Mouse (Mus musculus) embryonic facial prominence, embryonic 14.5 days (tissue): ENCODE measurements around the gene Smim17. TPM values are rescaled to one million over a fixed set of nuclear protein-coding genes. Genes with fewer than 3 reads are reported as not detected.
A peak's percentile ranks its signal among the peaks of the same experiment; 100 is the strongest.

Source experiments
- ATAC-seq: fragments of 200-750 bp; cut with Nextera tagmentation; 2 replicates; pipeline ENCODE4 v1.8.0; 2017; ENCODE audit warnings: low read depth, moderate number of reproducible peaks, moderate TSS enrichment
- DNase-seq: peaks from one replicate; pipeline ENCODE4 v3.0.0-alpha.2; 2015; ENCODE audit warnings: low spot score
- H3K27ac ChIP-seq: fragments of 300-500 bp; sonication (generic); replicated peaks from 2 replicates; pipeline ENCODE4 v1.5.1; 2014; ENCODE audit warnings: low read depth, mild to moderate bottlenecking, low read length, moderate library complexity
- H3K27me3 ChIP-seq: fragments of 300-500 bp; sonication (generic); replicated peaks from 2 replicates; pipeline ENCODE4 v1.6.1; 2014; ENCODE audit warnings: low read length; ENCODE audit not compliant: control insufficient read depth, insufficient read depth
- H3K36me3 ChIP-seq: fragments of 300-500 bp; sonication (generic); 2 replicates; pipeline ENCODE4 v1.6.1; 2014; ENCODE audit warnings: low read length, mixed read lengths; ENCODE audit not compliant: control insufficient read depth, insufficient read depth
- H3K4me1 ChIP-seq: fragments of 300-500 bp; sonication (generic); 2 replicates; pipeline ENCODE4 v1.6.1; 2014; ENCODE audit warnings: antibody characterized with exemption, low read length; ENCODE audit not compliant: control insufficient read depth, insufficient read depth
- H3K4me2 ChIP-seq: fragments of 300-500 bp; sonication (generic); 2 replicates; pipeline ENCODE4 v1.6.1; 2014; ENCODE audit warnings: low read depth, mild to moderate bottlenecking, low read length, moderate library complexity, mixed read lengths
- H3K4me3 ChIP-seq: fragments of 300-500 bp; sonication (generic); 2 replicates; pipeline ENCODE4 v1.5.1; 2014; ENCODE audit warnings: low read depth, mild to moderate bottlenecking, low read length
- H3K9ac ChIP-seq: fragments of 300-500 bp; sonication (generic); 2 replicates; pipeline ENCODE4 v1.6.1; 2014; ENCODE audit warnings: low read depth, mild to moderate bottlenecking, low read length, moderate library complexity, mixed read lengths
- H3K9me3 ChIP-seq: fragments of 300-500 bp; sonication (generic); 2 replicates; pipeline ENCODE4 v1.6.1; 2016; ENCODE audit warnings: low read length; ENCODE audit not compliant: control insufficient read depth
- WGBS: fragments of 180-500 bp; shearing (Covaris S2); extraction: QIAGEN DNeasy Blood & Tissue Kit; methylation state at CpG from one replicate; pipeline ENCODE4 v1.1.7; 2014; 5-methylcytosine and 5-hydroxymethylcytosine counted together
- polyA plus RNA-seq: library from polyadenylated mRNA; unstranded; fragments of >200 nt; fragmentation: Nextera tagmentation; extraction: Ambion mirVana; gene quantifications from 2 replicates; pipeline ENCODE4 v1.2.1, GENCODE M21; 2014

The Smim17 gene
- 0.12 and 0.18 TPM in 2 replicates for polyA plus RNA-seq

GRCm38 (mm10) chr7:6397996-6398975 is at the start of gene Smim17:
Gene Smim17 (plus strand): TSS chr7:6398715.
- peak; percentile 75 for DNase-seq
- Histone ChIP-seq H3K27me3 (no peaks in the 10 kb centered on the region), H3K36me3 (peaks cover 25% of the 10 kb centered on the region), H3K27ac (no peak within 1 kb of the TSS), H3K4me3 (peak within 1 kb of the TSS; percentile 49), H3K4me2 (peak within 1 kb of the TSS; percentile 62), H3K9me3 (no peaks in the 10 kb centered on the region), H3K9ac (peak within 1 kb of the TSS; percentile 60), H3K4me1 (no peaks in the 10 kb centered on the region)
- ATAC-seq = peak; percentile 76; the same call in 1 of the 2 replicates
- WGBS = 24% methylated on average over 25 of the region's 25 CpGs

- 70% methylated on average over 2 of the region's 2 CpGs for WGBS
- no peak overlapping the region for H3K4me2 ChIP-seq
- H3K36me3 ChIP-seq = 0 out of 2 replicates have a peak, but pooled peaks cover 5% of the 10 kb centered on the region
- no peak overlapping the region for H3K9ac ChIP-seq
- DNase-seq (no peak), ATAC-seq (no peak)
- no peak overlapping the region for H3K27ac ChIP-seq
- no peaks in the 10 kb centered on the region for H3K27me3 ChIP-seq
- no peak overlapping the region for H3K4me3 ChIP-seq
- no peaks in the 10 kb centered on the region for H3K9me3 ChIP-seq
- no peaks in the 10 kb centered on the region for H3K4me1 ChIP-seq
Observed at GRCm38 (mm10) chr7:6358121-6358520, 40.4 kb upstream of the Smim17 start.

GRCm38 (mm10) chr7:6358937-6359590 is 39.5 kb upstream of the Smim17 start:
- Histone ChIP-seq H3K9ac (no peak overlapping the region), H3K27me3 (no peaks in the 10 kb centered on the region), H3K27ac (no peak overlapping the region), H3K36me3 (no peaks in the 10 kb centered on the region), H3K9me3 (no peaks in the 10 kb centered on the region), H3K4me3 (no peak overlapping the region), H3K4me2 (no peak overlapping the region), H3K4me1 (peaks cover 6% of the 10 kb centered on the region)
- DNase-seq = peak; percentile 76
- 57% methylated on average over 10 of the region's 10 CpGs for WGBS
- no peak for ATAC-seq

GRCm38 (mm10) chr7:6360477-6361060 is 37.9 kb upstream of the Smim17 start:
- H3K4me1 ChIP-seq = peaks cover 6% of the 10 kb centered on the region
- ATAC-seq (no peak), DNase-seq (no peak)
- H3K27me3 ChIP-seq = no peaks in the 10 kb centered on the region
- H3K9me3 ChIP-seq = no peaks in the 10 kb centered on the region
- no peak overlapping the region for H3K4me2 ChIP-seq
- WGBS = 27% methylated on average over 5 of the region's 9 CpGs
- H3K36me3 ChIP-seq = no peaks in the 10 kb centered on the region
- H3K27ac ChIP-seq = no peak overlapping the region
- H3K9ac ChIP-seq = no peak overlapping the region
- H3K4me3 ChIP-seq = no peak overlapping the region

DNA sequence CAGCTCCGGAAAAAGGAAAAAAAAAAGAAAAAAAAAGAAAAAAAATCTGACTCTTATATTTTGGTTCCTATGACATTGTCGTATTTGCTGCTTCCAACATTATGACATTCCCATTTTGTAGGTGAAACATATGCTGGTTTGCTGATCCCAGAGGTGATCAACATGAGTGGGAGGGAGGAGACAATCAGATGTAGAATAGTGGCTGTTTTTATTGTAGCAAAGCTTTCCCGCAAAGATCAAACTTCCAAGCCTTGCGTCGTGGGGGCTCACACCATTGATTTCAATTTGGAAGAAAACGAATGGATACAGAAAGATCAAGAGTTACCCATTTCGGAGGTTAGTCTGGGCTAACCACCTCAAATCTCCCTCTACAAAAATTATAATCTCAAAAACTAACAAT is 36.8 kb upstream of the Smim17 start:
- peak overlapping the region; percentile 46 for H3K4me3 ChIP-seq
- H3K9me3 ChIP-seq = no peaks in the 10 kb centered on the region
- peaks cover 6% of the 10 kb centered on the region for H3K4me1 ChIP-seq
- DNase-seq (no peak), ATAC-seq (no peak)
- H3K4me2 ChIP-seq = peak overlapping the region; percentile 59
- peak overlapping the region; percentile 66 for H3K9ac ChIP-seq
- H3K27ac ChIP-seq = peak overlapping the region; percentile 86
- no peaks in the 10 kb centered on the region for H3K36me3 ChIP-seq
- no peaks in the 10 kb centered on the region for H3K27me3 ChIP-seq
- WGBS = 28% methylated on average over 7 of the region's 7 CpGs

DNA sequence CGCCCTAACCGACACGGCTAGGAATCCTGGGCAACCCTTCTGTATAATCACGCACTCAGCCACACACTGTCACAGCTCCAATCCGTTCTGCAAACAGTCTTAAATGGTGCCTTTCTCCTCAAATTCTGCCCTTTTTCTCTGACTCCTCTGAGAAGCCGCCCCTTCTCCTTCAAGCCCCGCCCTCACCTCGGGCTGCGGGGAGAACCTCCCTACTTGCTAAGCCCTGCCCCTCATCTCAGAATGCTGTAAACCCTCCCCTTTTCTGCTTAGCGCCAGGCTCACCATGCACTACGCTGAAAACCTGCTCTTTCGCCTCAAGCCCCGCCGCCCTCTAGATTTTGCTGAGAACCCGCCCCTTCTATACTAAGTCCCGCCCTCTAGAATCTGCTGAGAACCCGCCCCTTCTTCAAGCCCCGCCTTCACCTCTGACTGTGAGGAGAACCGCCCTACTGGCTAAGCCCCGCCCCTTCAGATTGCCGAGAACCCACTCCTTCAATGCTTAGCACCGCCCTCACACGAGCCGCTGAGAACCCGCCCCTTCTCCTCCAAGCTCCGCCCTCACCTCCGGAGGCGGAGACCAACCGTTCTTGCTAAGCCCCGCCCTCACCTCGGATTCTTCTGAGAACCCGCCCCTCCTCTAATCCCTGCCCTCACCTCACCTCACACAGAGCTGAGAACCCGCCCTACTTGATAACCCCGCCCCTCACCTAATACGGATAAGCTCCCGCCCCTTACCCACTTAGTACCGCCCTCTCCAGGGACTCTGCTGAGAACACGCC is 36.1 kb upstream of the Smim17 start:
- peak overlapping the region; percentile 86 for H3K27ac ChIP-seq
- H3K4me3 ChIP-seq = peak overlapping the region; percentile 46
- ATAC-seq = peak; percentile 95
- no peaks in the 10 kb centered on the region for H3K27me3 ChIP-seq
- peak overlapping the region; percentile 59 for H3K4me2 ChIP-seq
- no peaks in the 10 kb centered on the region for H3K9me3 ChIP-seq
- no peaks in the 10 kb centered on the region for H3K36me3 ChIP-seq
- DNase-seq = peak; percentile 99
- H3K9ac ChIP-seq = peak overlapping the region; percentile 66
- under 1% methylated on average over 36 of the region's 38 CpGs for WGBS
- H3K4me1 ChIP-seq = peaks cover 6% of the 10 kb centered on the region

DNA sequence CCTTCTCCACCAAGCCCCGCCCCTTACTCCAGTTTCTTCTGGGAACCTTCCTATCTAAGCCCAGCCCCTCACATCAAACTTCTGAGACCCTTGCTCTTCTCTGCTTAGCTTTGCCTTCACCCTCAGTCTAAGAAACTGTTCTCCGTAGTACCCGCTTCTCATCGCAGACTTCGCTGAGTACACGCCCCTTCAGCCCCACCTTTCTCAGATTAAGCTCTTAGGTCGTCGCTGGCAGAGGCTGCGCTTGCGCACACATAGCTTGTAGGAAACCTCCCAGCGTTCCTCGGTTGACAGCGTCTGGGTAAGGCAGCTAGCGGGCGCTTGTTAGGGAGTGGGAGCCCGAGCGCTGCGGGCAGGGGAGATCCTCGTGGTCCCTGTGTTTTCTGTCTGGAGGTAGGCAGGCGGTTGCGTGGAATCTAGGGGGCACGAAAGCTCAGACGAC is 35.4 kb upstream of the Smim17 start, which contains the start of gene Zfp78:
TSS of gene Zfp78 (plus strand) at position 234 of the 442 bp plus-strand sequence.
- WGBS = under 1% methylated on average over 23 of the region's 23 CpGs
- H3K4me2 ChIP-seq = peak within 1 kb of the TSS; percentile 59
- H3K9ac ChIP-seq = peak within 1 kb of the TSS; percentile 66
- H3K4me1 ChIP-seq = peaks cover 6% of the 10 kb centered on the region
- DNase-seq = peak; percentile 98
- H3K36me3 ChIP-seq = no peaks in the 10 kb centered on the region
- peak within 1 kb of the TSS; percentile 86 for H3K27ac ChIP-seq
- no peaks in the 10 kb centered on the region for H3K9me3 ChIP-seq
- no peaks in the 10 kb centered on the region for H3K27me3 ChIP-seq
- peak within 1 kb of the TSS; percentile 46 for H3K4me3 ChIP-seq
- ATAC-seq = peak; percentile 89

GRCm38 (mm10) chr7:6364761-6365160 is 33.8 kb upstream of the Smim17 start:
- WGBS = 46% methylated on average over 1 of the region's 1 CpGs

More at GRCm38 (mm10) chr7:6364761-6365160, 33.8 kb upstream of the Smim17 start:
- Histone ChIP-seq H3K27me3 (no peaks in the 10 kb centered on the region), H3K4me3 (no peak overlapping the region), H3K27ac (no peak overlapping the region), H3K9me3 (no peaks in the 10 kb centered on the region), H3K4me1 (peaks cover 6% of the 10 kb centered on the region), H3K9ac (no peak overlapping the region), H3K36me3 (no peaks in the 10 kb centered on the region), H3K4me2 (no peak overlapping the region)
- no peak for DNase-seq
- ATAC-seq = no peak
